Mouse (Mus musculus) CH12.LX (cell line): Measurements from ENCODE around the gene St5. TPM values are rescaled to one million over a fixed set of nuclear protein-coding genes. Genes with fewer than 3 reads are reported as not detected.

Experiments used
- DNase-seq: peaks from one replicate; pipeline ENCODE4 v3.0.0-alpha.2; 2013; ENCODE audit errors: extremely low read depth
- H3K27ac ChIP-seq: 2 replicates; pipeline ENCODE4 v1.5.1; 2012; ENCODE audit warnings: low read depth, mild to moderate bottlenecking, control low read depth, moderate library complexity; ENCODE audit not compliant: insufficient read depth
- H3K27me3 ChIP-seq: replicated peaks from 2 replicates; pipeline ENCODE3; 2012; ENCODE audit warnings: inconsistent platforms
- H3K36me3 ChIP-seq, 2 experiments: replicated peaks in 1 of 2; 2 replicates each; pipeline versions ENCODE3 to v1.6.1; 2012; ENCODE audit warnings: inconsistent platforms in 1 of 2, low read length in 1 of 2, mild to moderate bottlenecking in 1 of 2, mixed read lengths in 1 of 2, moderate library complexity in 1 of 2; ENCODE audit not compliant: control insufficient read depth in 1 of 2, insufficient read depth in 1 of 2
- H3K4me1 ChIP-seq, 2 experiments: 2 replicates each; pipeline ENCODE4 v1.6.1; 2012; ENCODE audit warnings: inconsistent platforms in 1 of 2, moderate library complexity in 1 of 2; ENCODE audit not compliant: insufficient read depth in 2 of 2, control insufficient read depth in 1 of 2
- H3K4me2 ChIP-seq: 2 replicates; pipeline ENCODE4 v1.6.1; 2012; ENCODE audit warnings: low read depth, mild to moderate bottlenecking, control low read depth; ENCODE audit not compliant: poor library complexity, insufficient read depth, severe bottlenecking
- H3K4me3 ChIP-seq, 3 experiments: fragments of 150-350 bp in 1 of 3; sonication (generic) in 1 of 3; replicated peaks in 1 of 3; 2 replicates each; pipeline versions ENCODE3 to v1.5.1; 2011 to 2012; ENCODE audit warnings: low read depth in 2 of 3, low read length in 2 of 3, mild to moderate bottlenecking in 2 of 3, moderate library complexity in 2 of 3, control low read depth in 1 of 3, improper control_type of control experiment in 1 of 3, inconsistent platforms in 1 of 3, mixed read lengths in 1 of 3; ENCODE audit not compliant: poor library complexity in 1 of 3
- H3K79me2 ChIP-seq: replicated peaks from 2 replicates; pipeline ENCODE4 v1.6.1; 2012; ENCODE audit warnings: mild to moderate bottlenecking, moderate library complexity; ENCODE audit not compliant: control insufficient read depth, poor library complexity, insufficient read depth, severe bottlenecking; ENCODE audit errors: extremely low read depth
- H3K9ac ChIP-seq: 2 replicates; pipeline ENCODE4 v1.6.1; 2012; ENCODE audit warnings: low read depth, mild to moderate bottlenecking, control low read depth, moderate library complexity; ENCODE audit not compliant: insufficient read depth
- H3K9me3 ChIP-seq: replicated peaks from 2 replicates; pipeline ENCODE3; 2012; ENCODE audit warnings: low read length, inconsistent platforms, mixed read lengths
- BHLHE40 ChIP-seq: IDR thresholded peaks from 2 replicates; pipeline ENCODE4 v1.6.1; 2011; ENCODE audit warnings: mild to moderate bottlenecking, low read depth, low read length, improper control_type of control experiment
- CHD1 ChIP-seq: IDR thresholded peaks from 2 replicates; pipeline ENCODE4 v1.6.1; 2012; ENCODE audit warnings: low read depth, low read length, improper control_type of control experiment, inconsistent platforms
- CHD2 ChIP-seq: IDR thresholded peaks from 2 replicates; pipeline ENCODE4 v1.6.1; 2011; ENCODE audit warnings: low read length, improper control_type of control experiment
- E2F4 ChIP-seq: IDR thresholded peaks from 2 replicates; pipeline ENCODE4 v1.6.1; 2011; ENCODE audit warnings: low read depth, low read length, improper control_type of control experiment; ENCODE audit not compliant: insufficient replicate concordance
- ELF1 ChIP-seq: IDR thresholded peaks from 2 replicates; pipeline ENCODE4 v1.6.1; 2014; ENCODE audit warnings: low read depth, mild to moderate bottlenecking, inconsistent platforms, low read length, improper control_type of control experiment
- GABPA ChIP-seq: IDR thresholded peaks from 2 replicates; pipeline ENCODE4 v1.6.1; 2012; ENCODE audit warnings: low read depth, low read length, improper control_type of control experiment, inconsistent platforms; ENCODE audit not compliant: insufficient replicate concordance
- HCFC1 ChIP-seq: IDR thresholded peaks from 2 replicates; pipeline ENCODE4 v1.6.1; 2012; ENCODE audit warnings: low read depth, mild to moderate bottlenecking, inconsistent platforms, low read length, improper control_type of control experiment
- IRF4 ChIP-seq: IDR thresholded peaks from 2 replicates; pipeline ENCODE4 v1.6.1; 2014; ENCODE audit warnings: low read depth, mild to moderate bottlenecking, inconsistent platforms, low read length, improper control_type of control experiment
- JUN ChIP-seq: IDR thresholded peaks from 2 replicates; pipeline ENCODE4 v1.6.1; 2011; ENCODE audit warnings: low read depth, mild to moderate bottlenecking, low read length, improper control_type of control experiment, moderate library complexity; ENCODE audit not compliant: insufficient read depth
- JUND ChIP-seq: conservative IDR thresholded peaks from 2 replicates; pipeline ENCODE4 v1.6.1; 2011; ENCODE audit warnings: low read depth, low read length, improper control_type of control experiment
- KAT2A ChIP-seq: IDR thresholded peaks from 2 replicates; pipeline ENCODE4 v1.6.1; 2012; ENCODE audit warnings: low read length, improper control_type of control experiment, inconsistent platforms; ENCODE audit not compliant: insufficient replicate concordance
- MAX ChIP-seq: IDR thresholded peaks from 2 replicates; pipeline ENCODE4 v1.6.1; 2011; ENCODE audit warnings: low read length, improper control_type of control experiment
- MYC ChIP-seq: IDR thresholded peaks from 2 replicates; pipeline ENCODE4 v1.6.1; 2011; ENCODE audit warnings: low read depth, mild to moderate bottlenecking, improper control_type of control experiment, low read length
- NELFE ChIP-seq: IDR thresholded peaks from 2 replicates; pipeline ENCODE4 v1.6.1; 2011; ENCODE audit warnings: low read depth, low read length, improper control_type of control experiment
- NRF1 ChIP-seq: IDR thresholded peaks from 2 replicates; pipeline ENCODE4 v1.6.1; 2014; ENCODE audit warnings: low read depth, mild to moderate bottlenecking, inconsistent platforms, low read length, improper control_type of control experiment, moderate library complexity
- PAX5 ChIP-seq: IDR thresholded peaks from 2 replicates; pipeline ENCODE4 v1.6.1; 2012; ENCODE audit warnings: low read length, inconsistent platforms, mixed read lengths
- POLR2A ChIP-seq: IDR thresholded peaks from 2 replicates; pipeline ENCODE4 v1.6.1; 2011; ENCODE audit warnings: low read depth, mild to moderate bottlenecking, improper control_type of control experiment, low read length
- POLR2AphosphoS2 ChIP-seq: IDR thresholded peaks from 2 replicates; pipeline ENCODE4 v1.6.1; 2011; ENCODE audit warnings: low read depth, low read length, improper control_type of control experiment
- TBP ChIP-seq: conservative IDR thresholded peaks from 2 replicates; pipeline ENCODE4 v1.6.1; 2011; ENCODE audit warnings: low read depth, low read length, improper control_type of control experiment
- TCF12 ChIP-seq: IDR thresholded peaks from 2 replicates; pipeline ENCODE4 v1.6.1; 2014; ENCODE audit warnings: low read depth, mild to moderate bottlenecking, inconsistent platforms, low read length, improper control_type of control experiment
- UBTF ChIP-seq: IDR thresholded peaks from 2 replicates; pipeline ENCODE4 v1.6.1; 2012; ENCODE audit warnings: low read depth, mild to moderate bottlenecking, inconsistent platforms, low read length, improper control_type of control experiment, moderate library complexity
- USF1 ChIP-seq: IDR thresholded peaks from 2 replicates; pipeline ENCODE4 v1.6.1; 2014; ENCODE audit warnings: low read depth, mild to moderate bottlenecking, inconsistent platforms, low read length, improper control_type of control experiment
- USF2 ChIP-seq: conservative IDR thresholded peaks from 2 replicates; pipeline ENCODE4 v1.6.1; 2011; ENCODE audit warnings: low read depth, low read length, improper control_type of control experiment
- ZC3H11A ChIP-seq: IDR thresholded peaks from 2 replicates; pipeline ENCODE4 v1.6.1; 2012; ENCODE audit warnings: low read depth, mild to moderate bottlenecking, inconsistent platforms, low read length, improper control_type of control experiment
- ZKSCAN1 ChIP-seq: IDR thresholded peaks from 2 replicates; pipeline ENCODE4 v1.6.1; 2012; ENCODE audit warnings: low read depth, inconsistent platforms, low read length, improper control_type of control experiment, borderline replicate concordance
- ZMIZ1 ChIP-seq: IDR thresholded peaks from 2 replicates; pipeline ENCODE4 v1.6.1; 2012; ENCODE audit warnings: low read depth, mild to moderate bottlenecking, inconsistent platforms, low read length, improper control_type of control experiment
- dilution Hi-C: fragments of 300-500 bp; cut with MboI; formaldehyde crosslinking; loops from 2 replicates; pipeline ENCODE4 v1.14.3; 2020; ENCODE audit warnings: low sequenced_read_pairs; ENCODE audit not compliant: extremely low pct_unique_long_range_greater_than_20kb, extremely low pct_ligation_motif_present
- in situ Hi-C: fragments of 300-500 bp; cut with MboI; formaldehyde crosslinking; loops from 3 replicates; pipeline ENCODE4 v1.14.3; 2019; ENCODE audit warnings: low sequenced_read_pairs, low pct_ligation_motif_present, low pct_unique_long_range_greater_than_20kb, mixed read lengths
- polyA plus RNA-seq: library from polyadenylated mRNA; unstranded; fragments of >175 nt; gene quantifications from 2 replicates; pipeline ENCODE4 v1.2.1, GENCODE M21; 2012; ENCODE audit warnings: low read depth; ENCODE audit not compliant: insufficient read length
- total RNA-seq, 2 experiments: library from RNA; depleted of rRNA; stranded (reverse); fragments of 300-350 nt in 1 of 2; fragments of >200 nt in 1 of 2; gene quantifications; 2 replicates each; pipeline ENCODE4 v1.2.3; 2012 to 2014

The St5 gene
- total and polyA plus RNA-seq, 3 experiments, result 1.3 to 3.4 (median 1.6) TPM

GRCm38 (mm10) chr7:109511838-109512237, 191.6 kb downstream of the St5 start:
- DNase-seq, result no peak
- Histone ChIP-seq H3K9ac (no peak overlapping the region), H3K4me3 (no peak overlapping the region), H3K4me1 (peaks cover 4 to 24% of the 10 kb centered on the region in 2 experiments; a peak in 3 of 4 replicates), H3K27me3 (no peaks in the 10 kb centered on the region), H3K27ac (no peak overlapping the region), H3K36me3 (no peaks in the 10 kb centered on the region), H3K79me2 (no peaks in the 10 kb centered on the region), H3K4me2 (no peak overlapping the region), H3K9me3 (no peaks in the 10 kb centered on the region)
- dilution Hi-C loops, result no loop called here
- in situ Hi-C loops, result no loop called here
- TF ChIP-seq CHD1 (no peak), TCF12 (no peak), JUN (no peak), JUND (no peak), CHD2 (no peak), ZKSCAN1 (no peak), ZMIZ1 (no peak), USF1 (no peak), IRF4 (no peak), GABPA (no peak), ZC3H11A (no peak), ELF1 (no peak), KAT2A (no peak), POLR2AphosphoS2 (no peak), TBP (no peak), MYC (no peak), POLR2A (no peak)

- Histone ChIP-seq H3K4me1 (peaks cover 4 to 24% of the 10 kb centered on the region in 2 experiments; a peak in 3 of 4 replicates), H3K9me3 (no peaks in the 10 kb centered on the region), H3K27me3 (no peaks in the 10 kb centered on the region), H3K36me3 (no peaks in the 10 kb centered on the region), H3K4me3 (no peak overlapping the region), H3K79me2 (no peaks in the 10 kb centered on the region), H3K27ac (no peak overlapping the region)
- in situ Hi-C loops, result no loop called here
- TF ChIP-seq NRF1 (no peak), E2F4 (no peak), PAX5 (no peak), UBTF (no peak), USF2 (no peak), BHLHE40 (no peak), CHD1 (no peak), IRF4 (no peak), POLR2AphosphoS2 (no peak), MAX (no peak), ELF1 (no peak), NELFE (no peak), HCFC1 (no peak), ZC3H11A (no peak)
- TF ChIP-seq, all 38 proteins: peak for 0
- no peak for DNase-seq
- dilution Hi-C loops, result no loop called here
- Histone ChIP-seq H3K4me2 (no peak overlapping the region), H3K9ac (no peak overlapping the region)
Measured at GRCm38 (mm10) chr7:109510799-109511198, 192.6 kb downstream of the St5 start.
